In genomic region chr5:143999409-143999808, GRCm38 (mm10) we compare ENCODE assay signal across 16 mouse cellular contexts. TPM values are rescaled to one million over a fixed set of nuclear protein-coding genes. Genes with fewer than 3 reads are reported as not detected.
DNase-seq lines count a peak whose midpoint lies in the region; ATAC-seq and TF ChIP-seq lines count a peak whose summit lies in the region.
"Had no signal": no experiment of that assay in that cellular context is flagged by ENCODE, and none has a peak within 500 bp of the region (broad histone marks: within the 10 kb centered on the region; RNA-seq: fewer than 3 reads in every experiment).

No protein-coding gene starts in this region.

- H3K9me3 ChIP-seq in liver, embryonic 12.5 days (replicated peaks), result no peaks in the 10 kb centered on the region
- H3K9me3 ChIP-seq in CH12.LX (replicated peaks; ENCODE audit: low read length), result peaks cover 2% of the 10 kb centered on the region
- H3K9me3 ChIP-seq: embryonic facial prominence, embryonic 15.5 days; kidney, embryonic 15.5 days; lung, embryonic 15.5 days had no signal

- dilution Hi-C loops in CH12.LX (cut with MboI; ENCODE audit: extremely low pct_ligation_motif_present, extremely low pct_unique_long_range_greater_than_20kb, low sequenced_read_pairs), result no loop called here

- no peak for ATAC-seq in liver, embryonic 12.5 days
- peak; percentile 68 for ATAC-seq in erythroblast, adult 5-6 weeks (replicated peaks; ENCODE audit: low FRiP score, poor library complexity, severe bottlenecking)

- peak; percentile 13 for DNase-seq in embryo, embryonic 10.5 days (ENCODE audit: low spot score)
- no peak for DNase-seq in embryo, embryonic 11 days
- DNase-seq in liver, result peak; percentile 44
- DNase-seq in CH12.LX (ENCODE audit: extremely low read depth), result no peak
- no peak for DNase-seq in natural killer cell, adult 2 months (ENCODE audit: low spot score in 2 of 2)
- no peak for DNase-seq in spleen, adult 18-20 months
- DNase-seq: cerebellum, adult 8-10 months; heart, postnatal 14 days; thymus, postnatal 36 days had no signal

- H3K4me2 ChIP-seq in liver, embryonic 12.5 days, result no peak overlapping the region
- H3K4me2 ChIP-seq in CH12.LX (ENCODE audit: insufficient read depth, low read depth, poor library complexity, severe bottlenecking), result no peak overlapping the region
- H3K4me2 ChIP-seq: embryonic facial prominence, embryonic 15.5 days; kidney, embryonic 15.5 days; lung, embryonic 15.5 days had no signal

- no peak overlapping the region for H3K9ac ChIP-seq in liver, embryonic 12.5 days
- H3K9ac ChIP-seq in CH12.LX (ENCODE audit: insufficient read depth, low read depth), result no peak overlapping the region
- H3K9ac ChIP-seq: embryonic facial prominence, embryonic 15.5 days; kidney, embryonic 15.5 days; lung, embryonic 15.5 days had no signal

- in situ Hi-C loops in CH12.LX (cut with MboI; ENCODE audit: low pct_ligation_motif_present, low pct_unique_long_range_greater_than_20kb, low sequenced_read_pairs), result no loop called here

- no peak for TF ChIP-seq POLR2A in CH12.LX (IDR thresholded peaks at IDR 0.05; ENCODE audit: low read depth, low read length)

- TF ChIP-seq EP300 in CH12.LX (IDR thresholded peaks at IDR 0.05; ENCODE audit: low read length), result no peak

- peak; percentile 17 to 34; a peak in 2 of 4 replicates for TF ChIP-seq CTCF in CH12.LX (conservative IDR thresholded peaks at IDR 0.05 in 1 of 2, IDR thresholded peaks at IDR 0.05 in 1 of 2; ENCODE audit: low read depth in 2 of 2, low read length in 2 of 2)

- no peak overlapping the region for H3K4me3 ChIP-seq in liver, embryonic 12.5 days
- H3K4me3 ChIP-seq in CH12.LX (replicated peaks in 1 of 3; ENCODE audit: low read depth in 2 of 3, low read length in 2 of 3, poor library complexity in 1 of 3), result no peak overlapping the region
- H3K4me3 ChIP-seq: embryonic facial prominence, embryonic 15.5 days; kidney, embryonic 15.5 days; lung, embryonic 15.5 days; myocyte had no signal

- WGBS in liver, embryonic 12.5 days (ENCODE audit: insufficient replicate concordance), result 72% methylated on average over 1 of the region's 1 CpGs

- peaks cover 96% of the 10 kb centered on the region for H3K36me3 ChIP-seq in liver, embryonic 12.5 days
- peaks cover 64 to 86% of the 10 kb centered on the region in 2 experiments for H3K36me3 ChIP-seq in CH12.LX (replicated peaks in 1 of 2; ENCODE audit: control insufficient read depth in 1 of 2, insufficient read depth in 1 of 2, low read length in 1 of 2)

- H3K27me3 ChIP-seq in liver, embryonic 12.5 days (replicated peaks), result no peaks in the 10 kb centered on the region
- H3K27me3 ChIP-seq in CH12.LX (replicated peaks), result no peaks in the 10 kb centered on the region
- H3K27me3 ChIP-seq: embryonic facial prominence, embryonic 15.5 days; kidney, embryonic 15.5 days; lung, embryonic 15.5 days had no signal

- H3K79me2 ChIP-seq in CH12.LX (replicated peaks; ENCODE audit: control insufficient read depth, extremely low read depth, insufficient read depth, poor library complexity, severe bottlenecking), result no peaks in the 10 kb centered on the region

- no peak overlapping the region for H3K27ac ChIP-seq in liver, embryonic 12.5 days
- no peak overlapping the region for H3K27ac ChIP-seq in CH12.LX (ENCODE audit: insufficient read depth, low read depth)
- H3K27ac ChIP-seq: embryonic facial prominence, embryonic 15.5 days; kidney, embryonic 15.5 days; lung, embryonic 15.5 days had no signal

- peak; percentile 5; the same call in 1 of the 2 replicates for TF ChIP-seq RAD21 in CH12.LX (IDR thresholded peaks at IDR 0.05; ENCODE audit: low read depth, low read length)

- no peaks in the 10 kb centered on the region for H3K4me1 ChIP-seq in liver, embryonic 12.5 days
- H3K4me1 ChIP-seq in CH12.LX (ENCODE audit: control insufficient read depth in 1 of 2, insufficient read depth in 2 of 2), result peaks cover 10 to 31% of the 10 kb centered on the region in 2 experiments
- H3K4me1 ChIP-seq: embryonic facial prominence, embryonic 15.5 days; kidney, embryonic 15.5 days had no signal

TF ChIP-seq in CH12.LX, 34 proteins besides CTCF, POLR2A, EP300 and RAD21:
- TF ChIP-seq ZC3H11A (IDR thresholded peaks at IDR 0.05; ENCODE audit: low read depth, low read length) (no peak), TCF12 (IDR thresholded peaks at IDR 0.05; ENCODE audit: low read depth, low read length) (no peak), ZMIZ1 (IDR thresholded peaks at IDR 0.05; ENCODE audit: low read depth, low read length) (no peak), ZKSCAN1 (IDR thresholded peaks at IDR 0.05; ENCODE audit: borderline replicate concordance, low read depth, low read length) (no peak), MEF2A (IDR thresholded peaks at IDR 0.05; ENCODE audit: borderline replicate concordance, low read depth, low read length) (no peak), NRF1 (IDR thresholded peaks at IDR 0.05; ENCODE audit: low read depth, low read length) (no peak), MAZ (IDR thresholded peaks at IDR 0.05; ENCODE audit: low read depth, low read length) (no peak), JUN (IDR thresholded peaks at IDR 0.05; ENCODE audit: insufficient read depth, low read depth, low read length) (no peak), GABPA (IDR thresholded peaks at IDR 0.05; ENCODE audit: insufficient replicate concordance, low read depth, low read length) (no peak), HCFC1 (IDR thresholded peaks at IDR 0.05; ENCODE audit: low read depth, low read length) (no peak)

RNA-seq across cellular contexts. Expression of gene Ccz1, which starts 15.3 kb away (rescaled TPM):
- polyA plus RNA-seq in liver, embryonic 12.5 days (2016; fragmentation: Nextera tagmentation; extraction: Ambion mirVana), result 58.9 and 62.1 TPM in 2 replicates
- total RNA-seq in CH12.LX (2012; rRNA removed) (64.3 and 75.1 TPM in 2 replicates), CH12.LX (2014; rRNA removed) (129 and 148 TPM in 2 replicates)
- polyA plus RNA-seq in CH12.LX (2012; ENCODE audit: insufficient read length, low read depth), result 85.8 and 91.0 TPM in 2 replicates
- total RNA-seq in erythroblast, adult 5-6 weeks (2015; ENCODE audit: low replicate concordance), result 24.9 and 37.7 TPM in 2 replicates
- total RNA-seq in erythroblast, adult 5-6 weeks (2017; ENCODE audit: low replicate concordance), result 25.3 and 38.5 TPM in 2 replicates

RNA-seq across cellular contexts. Expression of gene Ocm, which starts 27.1 kb away (rescaled TPM):
- not detected in 2 replicates for polyA plus RNA-seq in liver, embryonic 12.5 days (2016; fragmentation: Nextera tagmentation; extraction: Ambion mirVana)
- total RNA-seq in CH12.LX (2012; rRNA removed) (not detected in 2 replicates), CH12.LX (2014; rRNA removed) (not detected in 2 replicates)
- polyA plus RNA-seq in CH12.LX (2012; ENCODE audit: insufficient read length, low read depth), result not detected in 2 replicates
- total RNA-seq in erythroblast, adult 5-6 weeks (2015; ENCODE audit: low replicate concordance), result not detected in 2 replicates
- not detected in 2 replicates for total RNA-seq in erythroblast, adult 5-6 weeks (2017; ENCODE audit: low replicate concordance)
- total RNA-seq: gastrocnemius, adult 8-10 months; heart, postnatal 14 days had no signal
- polyA plus RNA-seq: lung, embryonic 15.5 days; myocyte had no signal

Comparison
In these comparisons a context has a peak if more than half of its experiments do, and no peak if none do; other contexts are left out.
1. DNase-seq: peak in embryo, embryonic 10.5 days (single experiment) and liver (single experiment); none in embryo, embryonic 11 days (single experiment), CH12.LX (single experiment), natural killer cell, adult 2 months (0 of 2) and spleen, adult 18-20 months (0 of 2).